Mouse (Mus musculus): ENCODE results near the gene Clstn1. TPM values are rescaled to one million over a fixed set of nuclear protein-coding genes. Genes with fewer than 3 reads are reported as not detected.

The Clstn1 gene
- 41.9 and 61.9 TPM in 2 replicates for polyA plus RNA-seq (2015; fragmentation: Nextera tagmentation; extraction: Ambion mirVana)

DNA sequence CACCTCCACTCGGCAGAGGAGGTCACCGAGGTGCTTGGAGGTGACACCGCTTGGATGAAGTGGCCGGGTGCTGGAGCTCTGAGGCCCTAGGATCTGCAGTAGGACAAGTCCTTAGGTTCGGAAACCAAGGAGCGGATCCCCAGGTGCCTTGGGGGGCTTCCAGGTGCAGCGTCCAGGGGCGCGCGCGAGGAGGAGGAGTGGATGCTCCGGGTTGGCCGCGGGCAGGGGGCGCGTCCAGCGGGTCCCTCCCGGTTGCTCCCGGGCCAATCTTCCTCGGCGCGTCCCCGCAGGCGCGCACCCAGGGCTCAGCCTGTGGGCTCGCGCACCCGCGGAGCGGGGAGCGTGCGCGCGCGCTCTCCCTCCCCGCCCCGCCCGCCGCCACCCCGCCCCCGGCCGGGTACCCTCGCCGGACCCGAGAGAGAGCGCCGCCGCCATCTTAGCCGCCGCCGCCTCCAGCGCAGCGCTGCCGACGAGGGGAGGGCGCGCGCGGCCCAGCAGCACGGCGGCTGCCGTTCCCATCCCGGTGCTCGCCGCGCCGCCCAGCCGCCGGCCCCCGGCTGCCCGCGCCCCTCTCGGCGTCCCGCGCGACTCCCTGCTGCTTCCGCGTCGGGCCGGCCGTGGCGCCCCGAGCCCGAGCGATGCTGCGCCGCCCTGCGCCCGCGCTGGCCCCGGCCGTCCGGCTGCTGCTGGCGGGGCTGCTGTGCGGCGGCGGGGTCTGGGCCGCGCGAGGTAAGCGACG lies at the start of gene Clstn1:
TSS of gene Clstn1 (plus strand) at position 425 of the 739 bp plus-strand sequence.
- no peaks in the 10 kb centered on the region for H3K9me3 ChIP-seq
- H3K9ac ChIP-seq (replicated peaks): peak within 1 kb of the TSS; percentile 96
- peak within 1 kb of the TSS; percentile 86 for H3K4me3 ChIP-seq (replicated peaks)
- peak within 1 kb of the TSS; percentile 96 for H3K4me2 ChIP-seq (replicated peaks)
- H3K36me3 ChIP-seq: no peaks in the 10 kb centered on the region
- peaks cover 22% of the 10 kb centered on the region for H3K27me3 ChIP-seq
- peaks cover 31% of the 10 kb centered on the region for H3K4me1 ChIP-seq (replicated peaks)
- under 1% methylated on average over 56 of the region's 103 CpGs for WGBS
- peak within 1 kb of the TSS; percentile 92 for H3K27ac ChIP-seq
- ATAC-seq: peak; percentile 79

DNA sequence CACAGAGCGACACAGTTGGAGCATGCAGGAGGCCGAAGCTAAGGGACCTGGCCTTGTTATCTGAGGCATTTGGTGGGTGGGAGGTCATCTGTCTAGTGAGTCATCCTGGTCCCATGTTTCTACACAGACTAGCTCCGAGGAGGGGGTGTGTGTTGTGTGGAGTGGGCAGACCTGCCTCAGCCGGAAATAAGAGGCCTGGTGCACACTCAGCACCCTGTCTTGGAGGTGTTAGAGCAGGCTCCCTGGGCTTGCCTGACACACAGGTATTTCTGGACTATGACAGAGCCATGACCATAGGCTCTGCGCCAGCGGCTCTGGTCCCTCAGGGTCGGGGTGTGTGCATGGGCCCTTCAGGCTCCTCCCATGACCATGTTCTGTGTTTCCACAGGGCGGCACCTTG lies 46.8 kb upstream of the Clstn1 start:
- H3K36me3 ChIP-seq: no peaks in the 10 kb centered on the region; the same call in 1 of the 2 replicates
- H3K4me2 ChIP-seq (replicated peaks): no peak overlapping the region
- no peak for ATAC-seq
- peaks cover 18% of the 10 kb centered on the region for H3K4me1 ChIP-seq (replicated peaks)
- H3K27ac ChIP-seq: no peak overlapping the region
- no peak overlapping the region for H3K9ac ChIP-seq (replicated peaks)
- no peak overlapping the region for H3K4me3 ChIP-seq (replicated peaks)
- no peaks in the 10 kb centered on the region for H3K27me3 ChIP-seq
- WGBS: 89% methylated on average over 8 of the region's 8 CpGs
- H3K9me3 ChIP-seq: no peaks in the 10 kb centered on the region

DNA sequence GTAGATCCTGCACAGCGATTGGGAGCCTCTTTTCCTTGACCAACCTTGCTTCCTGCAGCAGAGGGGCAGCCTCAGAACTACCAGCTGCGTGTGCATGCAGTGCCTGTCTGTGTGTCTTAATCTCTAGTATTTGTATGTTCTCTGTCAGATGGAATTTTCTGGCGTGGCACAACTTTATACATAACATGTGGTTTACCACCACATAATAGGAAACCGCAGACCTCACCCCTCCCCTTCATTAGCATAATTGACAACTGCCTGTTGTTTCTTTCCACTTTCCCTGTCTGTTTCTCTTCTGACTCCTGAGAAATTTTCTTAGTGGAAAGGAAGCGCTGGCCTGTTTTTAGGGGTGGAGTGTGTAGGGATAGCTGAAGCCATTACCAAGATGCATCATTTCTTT lies 44.3 kb upstream of the Clstn1 start:
- H3K9ac ChIP-seq (replicated peaks): no peak overlapping the region
- H3K4me3 ChIP-seq (replicated peaks): no peak overlapping the region
- H3K27ac ChIP-seq: peak overlapping the region; percentile 30; the same call in 1 of the 2 replicates
- WGBS: 74% methylated on average over 5 of the region's 5 CpGs
- no peaks in the 10 kb centered on the region for H3K27me3 ChIP-seq
- no peak overlapping the region for H3K4me2 ChIP-seq (replicated peaks)
- no peaks in the 10 kb centered on the region for H3K9me3 ChIP-seq
- H3K36me3 ChIP-seq: peaks cover 20% of the 10 kb centered on the region
- H3K4me1 ChIP-seq (replicated peaks): peaks cover 18% of the 10 kb centered on the region
- ATAC-seq: no peak

DNA sequence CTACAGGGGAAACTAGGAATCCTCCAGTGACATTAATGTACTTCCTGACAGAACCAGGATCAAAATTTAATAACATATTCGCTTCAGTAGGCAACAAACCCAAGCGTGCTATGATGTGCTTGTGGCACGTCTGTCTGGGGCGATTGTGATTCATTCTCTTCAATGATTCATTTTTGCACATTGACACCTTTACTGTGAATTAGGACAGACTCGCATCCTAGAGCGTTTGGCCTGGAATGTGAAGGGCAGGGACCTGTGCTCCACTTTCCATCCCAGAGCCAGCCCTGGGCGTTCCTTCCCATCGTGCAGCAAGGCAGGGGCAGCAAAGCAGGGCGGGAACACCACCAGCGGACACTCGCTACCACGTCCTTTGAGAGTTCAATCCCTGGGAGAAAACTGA lies 43.8 kb upstream of the Clstn1 start:
- no peak overlapping the region for H3K27ac ChIP-seq
- H3K4me3 ChIP-seq (replicated peaks): no peak overlapping the region
- no peak overlapping the region for H3K9ac ChIP-seq (replicated peaks)
- H3K36me3 ChIP-seq: peaks cover 25% of the 10 kb centered on the region
- ATAC-seq: no peak
- 80% methylated on average over 12 of the region's 12 CpGs for WGBS
- no peaks in the 10 kb centered on the region for H3K27me3 ChIP-seq
- peaks cover 18% of the 10 kb centered on the region for H3K4me1 ChIP-seq (replicated peaks)
- no peak overlapping the region for H3K4me2 ChIP-seq (replicated peaks)
- no peaks in the 10 kb centered on the region for H3K9me3 ChIP-seq

GRCm38 (mm10) chr4:149542927-149543553 lies 43.2 kb upstream of the Clstn1 start:
- Histone ChIP-seq H3K4me3 (replicated peaks) (no peak overlapping the region), H3K27ac (no peak overlapping the region; the same call in 1 of the 2 replicates), H3K36me3 (peaks cover 30% of the 10 kb centered on the region), H3K9me3 (no peaks in the 10 kb centered on the region), H3K4me1 (replicated peaks) (peaks cover 18% of the 10 kb centered on the region), H3K9ac (replicated peaks) (no peak overlapping the region), H3K4me2 (replicated peaks) (no peak overlapping the region), H3K27me3 (no peaks in the 10 kb centered on the region)
- WGBS: 48% methylated on average over 10 of the region's 10 CpGs
- peak; percentile 60; the same call in 1 of the 2 replicates for ATAC-seq

- H3K27ac ChIP-seq: no peak overlapping the region
- H3K36me3 ChIP-seq: peaks cover 33% of the 10 kb centered on the region
- H3K4me1 ChIP-seq (replicated peaks): peaks cover 12% of the 10 kb centered on the region
- no peak overlapping the region for H3K4me3 ChIP-seq (replicated peaks)
- no peaks in the 10 kb centered on the region for H3K27me3 ChIP-seq
- no peak overlapping the region for H3K9ac ChIP-seq (replicated peaks)
- 82% methylated on average over 8 of the region's 8 CpGs for WGBS
- no peak overlapping the region for H3K4me2 ChIP-seq (replicated peaks)
- no peak for ATAC-seq
- no peaks in the 10 kb centered on the region for H3K9me3 ChIP-seq
Observed at GRCm38 (mm10) chr4:149544892-149545291, 41.4 kb upstream of the Clstn1 start.

GRCm38 (mm10) chr4:149546797-149547444 lies 39.3 kb upstream of the Clstn1 start:
- Histone ChIP-seq H3K27me3 (no peaks in the 10 kb centered on the region), H3K4me2 (replicated peaks) (no peak overlapping the region), H3K36me3 (peaks cover 33% of the 10 kb centered on the region), H3K4me3 (replicated peaks) (no peak overlapping the region), H3K27ac (no peak overlapping the region; the same call in 1 of the 2 replicates), H3K4me1 (replicated peaks) (peaks cover 10% of the 10 kb centered on the region), H3K9ac (replicated peaks) (no peak overlapping the region), H3K9me3 (no peaks in the 10 kb centered on the region)
- no peak for ATAC-seq
- WGBS: 80% methylated on average over 9 of the region's 9 CpGs

DNA sequence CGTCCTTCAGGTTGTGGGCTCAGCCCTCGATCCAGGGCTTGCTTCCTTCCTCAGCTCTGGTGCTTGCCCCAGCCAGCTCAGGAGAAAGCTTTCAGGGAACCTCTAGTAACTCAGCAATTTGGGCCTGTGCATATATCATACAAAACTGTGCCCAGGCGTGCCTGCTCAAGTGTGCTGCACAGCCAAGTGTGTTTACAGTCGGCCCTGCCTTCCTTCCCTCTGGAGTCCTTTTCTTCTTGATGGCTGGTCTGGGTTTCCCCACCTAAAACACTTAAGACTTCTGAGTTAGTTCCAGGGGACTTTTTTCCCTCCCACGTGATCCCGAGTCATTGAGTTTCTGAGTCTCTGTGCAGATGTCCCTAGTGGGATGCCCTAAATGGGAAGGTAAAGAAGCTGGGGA lies 38.7 kb upstream of the Clstn1 start:
- Histone ChIP-seq H3K4me2 (replicated peaks) (no peak overlapping the region), H3K9ac (replicated peaks) (no peak overlapping the region), H3K27ac (no peak overlapping the region), H3K4me3 (replicated peaks) (no peak overlapping the region), H3K36me3 (peaks cover 33% of the 10 kb centered on the region), H3K27me3 (no peaks in the 10 kb centered on the region), H3K9me3 (no peaks in the 10 kb centered on the region), H3K4me1 (replicated peaks) (peaks cover 5% of the 10 kb centered on the region; the same call in 1 of the 2 replicates)
- WGBS: 84% methylated on average over 6 of the region's 6 CpGs
- ATAC-seq: no peak

DNA sequence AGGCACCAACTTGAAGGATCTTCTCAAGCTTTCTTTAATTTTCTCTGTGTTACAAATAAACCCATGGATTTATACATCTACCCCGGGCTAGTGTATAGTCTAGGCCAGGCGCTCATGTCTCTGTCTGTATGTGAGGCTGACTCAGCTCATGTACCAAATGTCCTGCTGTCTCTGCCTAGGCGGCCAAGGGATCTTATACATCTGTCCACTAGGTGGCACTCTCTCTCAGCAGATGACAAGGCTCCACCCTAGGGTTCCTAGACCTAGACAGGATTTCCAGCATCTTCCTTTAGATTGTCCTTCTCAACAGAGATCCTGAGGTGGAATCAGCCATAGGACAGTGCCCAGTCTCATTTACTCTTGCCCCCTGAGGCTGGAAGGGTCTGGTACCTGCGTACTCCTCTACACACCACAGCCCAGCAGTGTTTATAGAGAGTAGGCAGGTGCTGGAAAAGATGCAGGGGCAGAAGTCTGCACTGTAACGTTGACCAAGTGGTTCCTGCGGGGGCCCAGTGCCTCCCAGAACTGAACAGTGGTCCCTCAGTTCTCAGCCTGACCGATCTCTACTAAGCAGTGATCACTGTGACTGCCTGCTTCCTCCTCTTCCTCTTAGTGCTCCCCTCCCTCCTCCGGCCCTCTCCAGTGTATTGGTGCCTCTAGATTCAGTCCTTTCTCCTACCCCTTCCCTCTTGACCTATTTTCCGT lies 36.9 kb upstream of the Clstn1 start:
- Histone ChIP-seq H3K4me2 (replicated peaks) (no peak overlapping the region), H3K9ac (replicated peaks) (peak overlapping the region; percentile 39; the same call in 1 of the 2 replicates), H3K36me3 (peaks cover 35% of the 10 kb centered on the region), H3K4me1 (replicated peaks) (0 out of 2 replicates have a peak, but pooled peaks cover 2% of the 10 kb centered on the region), H3K9me3 (no peaks in the 10 kb centered on the region), H3K4me3 (replicated peaks) (no peak overlapping the region), H3K27ac (no peak overlapping the region), H3K27me3 (no peaks in the 10 kb centered on the region)
- 69% methylated on average over 9 of the region's 9 CpGs for WGBS
- ATAC-seq: peak; percentile 90

- Histone ChIP-seq H3K4me3 (replicated peaks) (no peak overlapping the region), H3K9ac (replicated peaks) (no peak overlapping the region; the same call in 1 of the 2 replicates), H3K4me1 (replicated peaks) (0 out of 2 replicates have a peak, but pooled peaks cover 4% of the 10 kb centered on the region), H3K4me2 (replicated peaks) (no peak overlapping the region), H3K36me3 (peaks cover 31% of the 10 kb centered on the region), H3K9me3 (no peaks in the 10 kb centered on the region), H3K27me3 (no peaks in the 10 kb centered on the region), H3K27ac (no peak overlapping the region)
- WGBS: 78% methylated on average over 5 of the region's 5 CpGs
- ATAC-seq: no peak
Observed at GRCm38 (mm10) chr4:149550866-149551265, 35.4 kb upstream of the Clstn1 start.

GRCm38 (mm10) chr4:149551696-149552095 lies 34.6 kb upstream of the Clstn1 start:
- Histone ChIP-seq H3K27ac (no peak overlapping the region), H3K4me2 (replicated peaks) (no peak overlapping the region), H3K9ac (replicated peaks) (no peak overlapping the region), H3K4me3 (replicated peaks) (no peak overlapping the region), H3K4me1 (replicated peaks) (0 out of 2 replicates have a peak, but pooled peaks cover 4% of the 10 kb centered on the region), H3K9me3 (no peaks in the 10 kb centered on the region), H3K27me3 (no peaks in the 10 kb centered on the region), H3K36me3 (peaks cover 23% of the 10 kb centered on the region)
- 93% methylated on average over 5 of the region's 5 CpGs for WGBS
- no peak for ATAC-seq
